Mouse (Mus musculus) C2C12 (cell line): ENCODE measurements around the gene 1700001K19Rik. TPM values are rescaled to one million over a fixed set of nuclear protein-coding genes. Genes with fewer than 3 reads are reported as not detected.

Source experiments
- H3K27me3 ChIP-seq: one replicate; pipeline ENCODE4 v1.6.1; 2011; ENCODE audit not compliant: control insufficient read depth, insufficient read depth, insufficient read length
- H3K36me3 ChIP-seq: one replicate; pipeline ENCODE4 v1.6.1; 2011; ENCODE audit not compliant: control insufficient read depth, insufficient read depth
- H3K4me3 ChIP-seq: one replicate; pipeline ENCODE4 v1.5.1; 2011; ENCODE audit warnings: mild to moderate bottlenecking, control low read depth; ENCODE audit not compliant: poor library complexity, insufficient read depth, severe bottlenecking
- H3K79me2 ChIP-seq: one replicate; pipeline ENCODE4 v1.6.1; 2011; ENCODE audit not compliant: control insufficient read depth, insufficient read depth
- H3K79me3 ChIP-seq: one replicate; pipeline ENCODE4 v1.6.1; 2011; ENCODE audit warnings: low read depth, control low read depth
- H3ac ChIP-seq: one replicate; pipeline ENCODE3; 2011; ENCODE audit warnings: low read depth; ENCODE audit not compliant: control insufficient read depth, insufficient read length
- CEBPB ChIP-seq: IDR thresholded peaks from one replicate; pipeline ENCODE4 v1.6.1; 2011; ENCODE audit warnings: low read depth, mild to moderate bottlenecking, control low read depth, moderate library complexity
- CTCF ChIP-seq: IDR thresholded peaks from one replicate; pipeline ENCODE4 v1.5.1; 2011; ENCODE audit not compliant: control insufficient read depth, insufficient read depth, insufficient read length
- FOSL1 ChIP-seq: IDR thresholded peaks from one replicate; pipeline ENCODE4 v1.8.0; 2011; ENCODE audit warnings: mild to moderate bottlenecking, low read length; ENCODE audit not compliant: poor library complexity, insufficient read depth, severe bottlenecking
- MAX ChIP-seq: IDR thresholded peaks from one replicate; pipeline ENCODE4 v1.6.1; 2011; ENCODE audit warnings: mild to moderate bottlenecking, control low read depth
- MYOD1 ChIP-seq: IDR thresholded peaks from one replicate; pipeline ENCODE4 v1.6.1; 2011; ENCODE audit warnings: low read depth; ENCODE audit not compliant: control insufficient read depth, insufficient read length
- MYOG ChIP-seq: IDR thresholded peaks from one replicate; pipeline ENCODE4 v1.6.1; 2011; ENCODE audit not compliant: control insufficient read depth, insufficient read length; ENCODE audit errors: extremely low read depth
- USF1 ChIP-seq: IDR thresholded peaks from one replicate; pipeline ENCODE4 v1.6.1; 2011; ENCODE audit warnings: low read depth, mild to moderate bottlenecking, control low read depth, moderate library complexity
- long read RNA-seq, 2 experiments: library from polyadenylated mRNA; unstranded; transcript quantifications; one replicate each; pipeline ENCODE4 v2.0.0; 2019 to 2020
- polyA plus RNA-seq: library from polyadenylated mRNA; unstranded; fragments of >200 nt; fragmentation: generic; extraction: Trizol; gene quantifications from one replicate; pipeline ENCODE4 v1.2.1, GENCODE M21; 2012; ENCODE audit warnings: missing spikeins

1700001K19Rik gene
- 0.04 TPM for polyA plus RNA-seq
- long read RNA-seq, experiment 1: 0 reads
- long read RNA-seq, experiment 2: 0 reads

- Histone ChIP-seq H3K4me3 (no peak within 1 kb of the TSS), H3ac (no peak within 1 kb of the TSS), H3K79me2 (no peaks in the 10 kb centered on the region), H3K36me3 (peaks cover 20% of the 10 kb centered on the region), H3K79me3 (no peaks in the 10 kb centered on the region), H3K27me3 (no peaks in the 10 kb centered on the region)
- no peak for TF ChIP-seq USF1
- TF ChIP-seq MYOD1: no peak
- TF ChIP-seq CTCF: no peak
- TF ChIP-seq MAX: no peak
- no peak for TF ChIP-seq CEBPB
- no peak for TF ChIP-seq MYOG
Measured at GRCm38 (mm10) chr12:110682561-110683299, at the start of gene 1700001K19Rik. Gene 1700001K19Rik (minus strand): TSS chr12:110682619.

DNA sequence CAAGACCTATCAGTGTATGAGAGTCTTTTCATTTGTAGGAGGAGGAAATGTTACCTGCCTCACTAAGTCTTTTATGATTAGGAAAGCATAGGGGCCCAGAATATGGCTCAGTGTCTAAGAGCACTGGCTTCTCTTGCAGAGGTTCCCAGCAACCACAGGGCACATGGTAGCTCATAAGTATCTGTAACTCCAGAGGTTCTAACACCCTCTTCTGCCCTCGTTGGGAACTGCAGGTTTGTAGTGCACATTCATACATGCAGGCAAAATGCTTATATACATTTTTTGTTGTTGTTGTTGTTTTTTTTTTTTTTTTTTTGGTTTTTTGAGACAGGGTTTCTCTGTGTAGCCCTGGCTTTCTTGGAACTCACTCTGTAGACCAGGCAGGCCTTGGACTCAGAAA lies 44.0 kb upstream of the 1700001K19Rik start:
- H3K27me3 ChIP-seq: no peaks in the 10 kb centered on the region
- no peak overlapping the region for H3K4me3 ChIP-seq
- no peak for TF ChIP-seq MAX
- TF ChIP-seq FOSL1: no peak
- no peak for TF ChIP-seq CTCF
- TF ChIP-seq MYOD1: no peak
- no peak for TF ChIP-seq USF1
- no peaks in the 10 kb centered on the region for H3K79me2 ChIP-seq
- H3K36me3 ChIP-seq: no peaks in the 10 kb centered on the region
- no peak overlapping the region for H3ac ChIP-seq
- H3K79me3 ChIP-seq: no peaks in the 10 kb centered on the region

- TF ChIP-seq MYOG (no peak), MYOD1 (peak; percentile 63)
- no peaks in the 10 kb centered on the region for H3K27me3 ChIP-seq
- no peaks in the 10 kb centered on the region for H3K79me2 ChIP-seq
- no peak overlapping the region for H3K4me3 ChIP-seq
- H3ac ChIP-seq: no peak overlapping the region
- no peaks in the 10 kb centered on the region for H3K36me3 ChIP-seq
- H3K79me3 ChIP-seq: no peaks in the 10 kb centered on the region
Measured at GRCm38 (mm10) chr12:110725489-110725888, 43.1 kb upstream of the 1700001K19Rik start.

DNA sequence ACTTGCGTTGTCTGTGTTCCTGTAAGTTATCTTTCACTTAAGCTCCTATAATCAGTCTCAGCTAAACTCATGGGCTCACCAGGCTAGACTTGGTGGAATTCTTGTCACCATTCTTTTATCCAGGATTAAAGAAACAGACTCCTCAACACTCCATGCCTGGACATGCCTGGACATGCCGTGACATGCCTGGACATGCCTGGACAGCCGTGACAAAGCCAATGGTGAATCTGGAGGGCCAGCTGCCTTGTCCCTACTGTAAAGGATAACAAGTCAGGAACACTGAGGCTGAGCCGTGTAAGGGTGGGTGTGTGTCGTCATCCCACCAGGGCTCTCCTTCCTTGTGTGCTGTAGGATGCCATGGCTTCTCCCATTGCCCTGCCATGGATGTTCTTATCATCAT lies 42.6 kb upstream of the 1700001K19Rik start:
- Histone ChIP-seq H3K79me3 (no peaks in the 10 kb centered on the region), H3ac (no peak overlapping the region), H3K4me3 (no peak overlapping the region), H3K27me3 (no peaks in the 10 kb centered on the region), H3K79me2 (no peaks in the 10 kb centered on the region), H3K36me3 (no peaks in the 10 kb centered on the region)
- TF ChIP-seq MYOG: no peak
- no peak for TF ChIP-seq CTCF
- no peak for TF ChIP-seq MYOD1
- no peak for TF ChIP-seq FOSL1
- TF ChIP-seq CEBPB: no peak
- TF ChIP-seq MAX: no peak
- no peak for TF ChIP-seq USF1

DNA sequence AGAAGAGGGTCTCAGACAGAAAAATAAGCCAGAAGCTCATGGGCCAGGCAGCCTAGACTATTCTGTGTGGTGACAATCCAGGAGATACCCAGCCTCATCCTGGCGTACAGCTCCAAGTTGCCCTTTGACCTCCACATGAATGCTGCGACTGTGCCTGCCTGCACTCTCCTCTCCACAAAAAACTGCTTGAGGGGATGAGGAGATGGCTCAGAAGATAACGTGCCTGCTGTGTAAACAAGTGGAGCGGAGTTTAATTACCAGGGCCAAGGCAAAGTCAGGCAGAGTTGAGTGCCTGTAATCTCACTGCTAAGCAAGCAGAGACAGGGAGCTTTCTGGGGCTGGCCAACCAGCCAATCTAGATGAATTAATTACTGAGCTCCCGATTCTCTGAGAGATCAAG lies 33.6 kb upstream of the 1700001K19Rik start:
- Histone ChIP-seq H3K36me3 (no peaks in the 10 kb centered on the region), H3K4me3 (no peak overlapping the region), H3K79me2 (no peaks in the 10 kb centered on the region), H3K27me3 (no peaks in the 10 kb centered on the region), H3K79me3 (no peaks in the 10 kb centered on the region), H3ac (no peak overlapping the region)
- TF ChIP-seq FOSL1 (no peak), MAX (no peak), USF1 (no peak), CTCF (no peak), CEBPB (no peak), MYOD1 (no peak), MYOG (no peak)

GRCm38 (mm10) chr12:110714215-110714614 lies 31.8 kb upstream of the 1700001K19Rik start:
- Histone ChIP-seq H3K27me3 (no peaks in the 10 kb centered on the region), H3K79me3 (no peaks in the 10 kb centered on the region), H3ac (no peak overlapping the region), H3K79me2 (no peaks in the 10 kb centered on the region), H3K4me3 (no peak overlapping the region), H3K36me3 (no peaks in the 10 kb centered on the region)
- TF ChIP-seq MAX: no peak
- TF ChIP-seq MYOG: no peak
- TF ChIP-seq USF1: no peak
- TF ChIP-seq FOSL1: no peak
- no peak for TF ChIP-seq CEBPB
- no peak for TF ChIP-seq CTCF
- TF ChIP-seq MYOD1: no peak
